Mouse (Mus musculus) neural tube, embryonic 13.5 days (tissue): Measurements from ENCODE around the gene Rab39. TPM values are rescaled to one million over a fixed set of nuclear protein-coding genes. Genes with fewer than 3 reads are reported as not detected.

ENCODE experiments used
- ATAC-seq: fragments of 200-750 bp; cut with Nextera tagmentation; 2 replicates; pipeline ENCODE4 v1.8.0; 2017; ENCODE audit warnings: low read depth, mild to moderate bottlenecking, moderate TSS enrichment, moderate library complexity
- H3K27ac ChIP-seq: fragments of 300-500 bp; sonication (generic); replicated peaks from 2 replicates; pipeline ENCODE4 v1.5.1; 2015; ENCODE audit warnings: moderate library complexity, mild to moderate bottlenecking, inconsistent platforms
- H3K27me3 ChIP-seq: fragments of 300-500 bp; sonication (generic); 2 replicates; pipeline ENCODE4 v1.6.1; 2015; ENCODE audit warnings: mild to moderate bottlenecking, inconsistent platforms
- H3K36me3 ChIP-seq: fragments of 300-500 bp; sonication (generic); 2 replicates; pipeline ENCODE4 v1.6.1; 2015; ENCODE audit warnings: mild to moderate bottlenecking, inconsistent platforms
- H3K4me1 ChIP-seq: fragments of 300-500 bp; sonication (generic); replicated peaks from 2 replicates; pipeline ENCODE4 v1.6.1; 2015; ENCODE audit warnings: inconsistent platforms
- H3K4me2 ChIP-seq: fragments of 300-500 bp; sonication (generic); 2 replicates; pipeline ENCODE4 v1.6.1; 2015; ENCODE audit warnings: inconsistent platforms, mild to moderate bottlenecking, moderate library complexity
- H3K4me3 ChIP-seq: fragments of 300-500 bp; sonication (generic); 2 replicates; pipeline ENCODE4 v1.5.1; 2015; ENCODE audit warnings: mild to moderate bottlenecking, inconsistent platforms
- H3K9ac ChIP-seq: fragments of 300-500 bp; sonication (generic); 2 replicates; pipeline ENCODE4 v1.6.1; 2015; ENCODE audit warnings: moderate library complexity, mild to moderate bottlenecking, inconsistent platforms
- H3K9me3 ChIP-seq: fragments of 300-500 bp; sonication (generic); 2 replicates; pipeline ENCODE4 v1.6.1; 2016; ENCODE audit warnings: inconsistent platforms
- WGBS: fragments of 180-500 bp; shearing (Covaris S2); methylation state at CpG from one replicate; pipeline ENCODE4 v1.1.7; 2015; 5-methylcytosine and 5-hydroxymethylcytosine counted together
- polyA plus RNA-seq: library from polyadenylated mRNA; unstranded; fragments of >200 nt; fragmentation: Nextera tagmentation; extraction: Ambion mirVana; gene quantifications from 2 replicates; pipeline ENCODE4 v1.2.1, GENCODE M21; 2015

Rab39 gene
- polyA plus RNA-seq: 4.3 and 5.1 TPM in 2 replicates

DNA sequence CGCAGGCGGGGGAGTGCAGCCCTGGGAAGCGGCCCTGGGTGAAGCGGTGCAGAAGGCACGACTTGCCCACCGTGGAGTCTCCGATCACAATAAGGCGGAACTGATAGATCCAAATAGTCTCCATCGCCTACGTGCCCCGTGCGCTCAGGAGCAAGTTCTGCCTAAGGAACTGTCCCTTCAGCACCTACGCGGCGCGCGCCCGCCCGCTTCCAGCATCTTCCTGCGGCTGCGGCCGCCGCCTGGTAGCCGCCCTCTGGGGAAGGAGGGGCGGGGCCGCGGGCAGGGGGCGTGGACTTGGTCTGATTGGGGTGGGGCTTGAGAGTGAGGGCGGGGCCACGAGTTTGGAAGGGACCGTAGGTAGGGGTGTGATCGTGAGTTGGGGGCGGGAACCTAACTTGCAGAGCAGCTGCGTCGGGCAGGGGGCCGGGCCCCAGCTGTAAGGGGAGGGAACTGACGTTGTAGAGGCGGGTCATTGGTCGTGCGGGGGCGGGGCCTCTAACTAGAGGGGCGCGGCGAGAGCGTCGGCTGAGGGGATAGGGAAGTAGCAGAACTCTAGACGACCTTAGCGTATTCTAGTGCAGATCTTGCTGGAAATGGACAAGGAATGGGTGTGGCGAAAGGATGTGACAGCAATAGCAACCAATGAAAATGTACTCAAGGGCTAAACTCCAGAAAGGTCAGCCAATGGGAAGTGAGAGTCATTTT lies at the start of gene Rab39:
TSS of gene Rab39 (minus strand) at position 241 of the 705 bp plus-strand sequence.
- ATAC-seq: peak; percentile 97
- no peaks in the 10 kb centered on the region for H3K36me3 ChIP-seq
- H3K27me3 ChIP-seq: no peaks in the 10 kb centered on the region
- H3K9ac ChIP-seq: peak within 1 kb of the TSS; percentile 71
- peak within 1 kb of the TSS; percentile 52 for H3K27ac ChIP-seq
- H3K4me3 ChIP-seq: peak within 1 kb of the TSS; percentile 73
- H3K4me2 ChIP-seq: peak within 1 kb of the TSS; percentile 66
- H3K4me1 ChIP-seq: peaks cover 14% of the 10 kb centered on the region
- WGBS: under 1% methylated on average over 43 of the region's 49 CpGs
- no peaks in the 10 kb centered on the region for H3K9me3 ChIP-seq

DNA sequence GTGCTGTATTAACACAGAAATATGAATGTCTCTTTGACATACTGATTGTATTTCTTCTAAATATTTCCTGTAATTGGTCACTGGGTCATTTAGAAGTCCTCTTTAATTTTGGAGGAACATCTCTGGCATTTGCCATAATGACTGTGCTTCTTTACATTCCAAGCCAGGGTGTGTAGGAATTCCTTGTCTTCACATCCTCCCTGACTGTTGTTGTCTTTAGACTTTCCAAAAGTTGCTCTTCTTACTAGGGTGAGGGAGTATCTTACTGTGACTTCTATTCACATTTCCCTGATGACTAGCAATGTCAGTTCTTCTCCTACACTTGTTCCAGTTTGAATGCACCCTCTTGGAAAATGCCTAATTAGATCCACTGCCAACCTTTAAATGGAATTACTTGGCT lies 48.8 kb upstream of the Rab39 start:
- no peaks in the 10 kb centered on the region for H3K9me3 ChIP-seq
- no peak overlapping the region for H3K4me2 ChIP-seq
- no peak overlapping the region for H3K9ac ChIP-seq
- H3K27ac ChIP-seq: no peak overlapping the region
- no peaks in the 10 kb centered on the region for H3K4me1 ChIP-seq
- H3K4me3 ChIP-seq: no peak overlapping the region
- peaks cover 3% of the 10 kb centered on the region; the same call in 1 of the 2 replicates for H3K27me3 ChIP-seq
- no peaks in the 10 kb centered on the region for H3K36me3 ChIP-seq
- no peak for ATAC-seq

DNA sequence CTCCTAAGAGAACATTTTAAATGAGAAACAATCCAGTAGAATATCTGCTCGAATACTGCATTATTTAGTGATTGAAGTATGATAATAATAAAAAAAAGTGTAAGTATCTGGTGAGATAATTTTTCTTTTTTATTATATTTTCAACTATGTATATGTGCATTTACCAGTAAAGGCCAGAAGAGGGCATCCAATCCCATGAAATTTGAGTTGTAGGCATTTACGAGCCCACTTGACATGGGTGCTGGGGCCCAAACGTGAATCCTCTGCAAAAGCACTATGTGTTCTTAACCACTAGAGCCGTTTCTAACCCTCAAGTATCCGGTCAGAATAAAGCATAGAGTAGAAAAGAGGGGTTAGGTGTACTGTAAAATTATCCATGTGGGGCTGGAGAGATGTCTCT lies 44.9 kb upstream of the Rab39 start:
- no peak for ATAC-seq
- no peak overlapping the region for H3K4me3 ChIP-seq
- no peak overlapping the region for H3K9ac ChIP-seq
- no peaks in the 10 kb centered on the region for H3K36me3 ChIP-seq
- H3K4me1 ChIP-seq: no peaks in the 10 kb centered on the region
- WGBS: 50% methylated on average over 5 of the region's 5 CpGs
- no peak overlapping the region for H3K4me2 ChIP-seq
- H3K27ac ChIP-seq: no peak overlapping the region
- H3K27me3 ChIP-seq: no peaks in the 10 kb centered on the region
- H3K9me3 ChIP-seq: no peaks in the 10 kb centered on the region

DNA sequence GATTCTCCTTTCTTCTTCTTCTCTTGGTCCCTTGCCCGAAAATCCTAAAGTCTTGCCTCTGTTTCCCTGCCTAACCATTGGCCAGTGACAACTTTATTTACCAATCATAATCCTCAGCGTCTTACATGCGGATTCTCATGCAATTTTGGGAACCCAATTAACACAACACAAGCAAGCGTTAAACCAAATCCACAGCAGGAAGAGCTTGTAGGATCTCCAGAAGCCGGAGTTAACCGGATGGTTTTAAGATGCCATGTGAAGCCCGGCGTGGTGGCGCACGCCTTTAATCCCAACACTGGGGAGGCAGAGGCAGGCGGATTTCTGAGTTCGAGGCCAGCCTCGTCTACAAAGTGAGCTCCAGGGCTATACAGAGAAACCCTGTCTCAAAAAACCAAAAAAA lies 44.4 kb upstream of the Rab39 start:
- Histone ChIP-seq H3K4me2 (no peak overlapping the region), H3K36me3 (no peaks in the 10 kb centered on the region), H3K9ac (no peak overlapping the region), H3K27me3 (no peaks in the 10 kb centered on the region), H3K4me1 (no peaks in the 10 kb centered on the region), H3K9me3 (no peaks in the 10 kb centered on the region), H3K4me3 (no peak overlapping the region), H3K27ac (no peak overlapping the region)
- WGBS: 89% methylated on average over 13 of the region's 13 CpGs
- no peak for ATAC-seq

DNA sequence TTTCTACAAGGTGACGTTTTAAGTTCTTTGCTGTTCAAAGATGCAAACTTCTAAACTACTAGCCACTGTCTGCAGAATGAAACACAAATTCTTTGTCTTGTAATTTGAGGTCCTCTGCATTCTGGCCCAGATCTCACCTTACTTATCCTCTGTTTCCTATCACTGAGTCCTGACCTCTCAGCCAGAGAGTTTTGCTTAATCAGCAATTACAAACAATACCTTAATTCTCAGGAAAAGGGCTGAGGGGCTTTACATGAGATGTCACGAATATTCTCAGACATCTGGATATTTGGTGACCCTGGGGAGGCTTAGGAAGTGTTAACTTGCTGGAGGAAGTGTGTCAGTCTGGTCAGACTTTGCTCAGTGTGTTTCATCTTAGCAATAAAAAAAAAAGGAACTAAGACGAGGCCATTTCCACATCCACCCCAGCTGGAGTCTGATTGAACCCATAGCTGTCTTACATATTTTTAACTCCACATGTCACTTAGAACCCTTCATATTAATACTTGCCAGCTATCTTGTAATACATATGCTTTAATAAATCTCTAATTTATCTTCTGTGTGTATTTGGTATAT lies 34.9 kb upstream of the Rab39 start:
- H3K36me3 ChIP-seq: no peaks in the 10 kb centered on the region
- H3K4me3 ChIP-seq: no peak overlapping the region
- H3K27me3 ChIP-seq: no peaks in the 10 kb centered on the region
- no peak for ATAC-seq
- WGBS: 66% methylated on average over 3 of the region's 3 CpGs
- no peak overlapping the region for H3K4me2 ChIP-seq
- H3K4me1 ChIP-seq: no peaks in the 10 kb centered on the region
- H3K9me3 ChIP-seq: no peaks in the 10 kb centered on the region
- no peak overlapping the region for H3K27ac ChIP-seq
- no peak overlapping the region for H3K9ac ChIP-seq

DNA sequence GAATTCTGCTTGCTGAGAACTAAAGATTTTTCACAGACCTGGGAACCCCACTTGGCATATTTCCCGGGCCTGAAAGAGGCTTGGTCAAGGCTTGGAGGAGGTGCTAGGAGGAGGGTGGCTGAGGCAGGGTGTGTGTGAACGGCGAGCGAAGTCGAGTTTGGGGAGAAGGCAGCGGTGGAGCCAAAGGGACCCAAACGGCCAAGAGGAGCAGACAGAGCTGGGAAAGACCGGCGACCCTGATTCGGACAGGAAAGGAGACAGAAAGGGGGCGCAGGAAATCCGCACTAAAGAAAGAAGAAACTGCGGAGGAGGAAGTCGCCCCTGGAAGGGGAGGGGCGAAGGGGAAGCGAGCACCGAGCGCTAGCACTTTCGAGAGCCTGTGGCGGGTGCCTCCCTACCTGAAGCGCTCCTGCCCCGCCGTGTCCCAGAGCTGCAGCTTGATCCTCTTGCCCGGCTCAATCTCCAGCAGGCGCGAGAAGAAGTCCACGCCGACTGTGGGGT lies 491 bp downstream of the Rab39 start:
- H3K36me3 ChIP-seq: no peaks in the 10 kb centered on the region
- H3K4me3 ChIP-seq: peak overlapping the region; percentile 73
- WGBS: under 1% methylated on average over 28 of the region's 28 CpGs
- peak; percentile 73 for ATAC-seq
- H3K4me1 ChIP-seq: peaks cover 14% of the 10 kb centered on the region
- peak overlapping the region; percentile 66 for H3K4me2 ChIP-seq
- peak overlapping the region; percentile 52 for H3K27ac ChIP-seq
- no peaks in the 10 kb centered on the region for H3K27me3 ChIP-seq
- H3K9ac ChIP-seq: peak overlapping the region; percentile 71
- no peaks in the 10 kb centered on the region for H3K9me3 ChIP-seq

DNA sequence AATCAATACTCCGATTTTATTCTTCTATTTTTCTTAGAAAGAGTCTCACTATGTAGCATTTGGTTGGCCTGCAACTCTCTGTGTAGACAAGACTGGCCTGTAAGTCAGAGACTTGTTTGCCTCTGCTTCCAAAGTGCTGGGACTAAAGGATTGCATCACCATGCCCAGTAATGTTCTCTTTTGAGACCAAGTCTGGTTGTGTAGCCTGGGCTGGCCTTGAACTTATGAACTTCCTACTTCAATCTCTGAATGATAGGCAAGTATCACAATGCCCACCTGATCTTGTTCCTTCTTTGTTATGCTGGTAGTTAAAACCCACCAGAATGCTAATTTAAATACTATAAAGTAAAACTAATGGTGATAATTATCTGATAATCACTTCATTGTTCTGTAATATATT lies 3.0 kb downstream of the Rab39 start:
- no peak overlapping the region for H3K4me2 ChIP-seq
- no peak overlapping the region for H3K4me3 ChIP-seq
- no peak for ATAC-seq
- no peaks in the 10 kb centered on the region for H3K9me3 ChIP-seq
- H3K27me3 ChIP-seq: no peaks in the 10 kb centered on the region
- no peaks in the 10 kb centered on the region for H3K36me3 ChIP-seq
- peaks cover 14% of the 10 kb centered on the region for H3K4me1 ChIP-seq
- 94% methylated on average over 1 of the region's 1 CpGs for WGBS
- no peak overlapping the region for H3K27ac ChIP-seq
- no peak overlapping the region for H3K9ac ChIP-seq

DNA sequence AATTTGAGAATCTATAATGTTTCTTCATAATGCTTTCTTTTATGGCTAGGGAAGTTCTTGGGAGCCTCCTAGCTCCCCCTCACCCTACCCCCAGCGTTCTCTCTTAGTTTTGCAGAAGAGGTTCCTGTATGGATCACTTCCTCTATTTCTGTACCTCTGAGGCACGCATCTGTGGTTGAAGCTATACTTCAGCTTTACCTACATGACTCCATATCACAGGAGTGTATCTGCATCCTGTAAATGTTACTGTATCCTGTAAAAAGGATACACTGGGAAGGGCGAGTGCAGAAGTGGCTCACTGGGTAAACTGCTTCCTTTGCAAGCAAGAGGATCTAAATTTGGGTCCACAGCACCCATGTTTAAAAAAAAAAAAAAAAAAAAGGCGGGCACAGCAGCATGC lies 5.5 kb downstream of the Rab39 start:
- no peak overlapping the region for H3K4me2 ChIP-seq
- no peaks in the 10 kb centered on the region; the same call in 1 of the 2 replicates for H3K9me3 ChIP-seq
- ATAC-seq: no peak
- H3K4me3 ChIP-seq: no peak overlapping the region
- no peak overlapping the region for H3K9ac ChIP-seq
- no peaks in the 10 kb centered on the region for H3K27me3 ChIP-seq
- no peak overlapping the region for H3K27ac ChIP-seq
- WGBS: 75% methylated on average over 4 of the region's 4 CpGs
- H3K4me1 ChIP-seq: peaks cover 6% of the 10 kb centered on the region
- no peaks in the 10 kb centered on the region for H3K36me3 ChIP-seq

DNA sequence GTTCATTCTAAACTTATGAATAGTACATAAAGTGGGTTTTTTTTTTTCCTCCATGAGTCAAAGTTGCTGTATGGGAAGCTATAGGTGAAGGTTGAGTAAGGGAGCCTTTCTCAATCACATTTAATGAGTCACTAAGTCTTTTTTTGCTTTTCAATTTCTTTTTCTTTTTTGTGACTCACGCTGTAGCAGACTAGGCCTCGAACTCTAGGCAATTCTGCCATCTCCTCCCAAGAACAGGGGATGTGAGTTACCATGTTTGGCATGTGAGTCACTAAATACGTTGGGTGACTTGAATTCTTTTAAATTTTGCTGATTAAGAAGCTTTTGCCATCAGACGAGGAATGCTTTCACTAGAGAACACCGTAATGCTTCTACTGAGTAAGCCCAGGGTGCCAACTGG lies 10.2 kb downstream of the Rab39 start:
- no peak overlapping the region for H3K4me3 ChIP-seq
- H3K9me3 ChIP-seq: no peaks in the 10 kb centered on the region; the same call in 1 of the 2 replicates
- WGBS: 90% methylated on average over 5 of the region's 5 CpGs
- no peak overlapping the region for H3K9ac ChIP-seq
- no peak for ATAC-seq
- H3K36me3 ChIP-seq: no peaks in the 10 kb centered on the region
- H3K27ac ChIP-seq: no peak overlapping the region
- H3K27me3 ChIP-seq: no peaks in the 10 kb centered on the region
- H3K4me2 ChIP-seq: no peak overlapping the region
- no peaks in the 10 kb centered on the region for H3K4me1 ChIP-seq

DNA sequence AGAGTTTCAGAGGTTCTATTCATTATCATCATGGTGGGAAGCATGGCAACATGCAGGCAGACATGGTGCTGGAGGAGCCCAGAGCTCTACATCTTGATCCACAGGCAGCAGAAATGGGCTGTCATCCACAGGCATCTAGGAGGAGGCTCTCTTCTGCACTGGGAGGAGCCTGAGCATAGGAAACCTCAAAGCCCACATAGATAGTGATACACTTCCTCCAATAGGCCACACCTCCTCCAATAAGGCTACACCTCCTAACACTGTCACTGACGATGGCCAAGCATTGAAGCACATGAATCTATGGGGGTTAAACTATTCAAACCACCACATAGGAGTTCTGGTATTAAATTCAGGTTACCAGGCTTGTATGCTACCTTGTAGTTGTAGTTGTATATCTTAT lies 12.3 kb downstream of the Rab39 start:
- Histone ChIP-seq H3K4me2 (no peak overlapping the region), H3K36me3 (no peaks in the 10 kb centered on the region), H3K4me1 (no peaks in the 10 kb centered on the region), H3K9ac (no peak overlapping the region), H3K9me3 (no peaks in the 10 kb centered on the region; the same call in 1 of the 2 replicates), H3K27me3 (no peaks in the 10 kb centered on the region), H3K4me3 (no peak overlapping the region), H3K27ac (no peak overlapping the region)
- no peak for ATAC-seq
- WGBS: 81% methylated on average over 1 of the region's 1 CpGs

DNA sequence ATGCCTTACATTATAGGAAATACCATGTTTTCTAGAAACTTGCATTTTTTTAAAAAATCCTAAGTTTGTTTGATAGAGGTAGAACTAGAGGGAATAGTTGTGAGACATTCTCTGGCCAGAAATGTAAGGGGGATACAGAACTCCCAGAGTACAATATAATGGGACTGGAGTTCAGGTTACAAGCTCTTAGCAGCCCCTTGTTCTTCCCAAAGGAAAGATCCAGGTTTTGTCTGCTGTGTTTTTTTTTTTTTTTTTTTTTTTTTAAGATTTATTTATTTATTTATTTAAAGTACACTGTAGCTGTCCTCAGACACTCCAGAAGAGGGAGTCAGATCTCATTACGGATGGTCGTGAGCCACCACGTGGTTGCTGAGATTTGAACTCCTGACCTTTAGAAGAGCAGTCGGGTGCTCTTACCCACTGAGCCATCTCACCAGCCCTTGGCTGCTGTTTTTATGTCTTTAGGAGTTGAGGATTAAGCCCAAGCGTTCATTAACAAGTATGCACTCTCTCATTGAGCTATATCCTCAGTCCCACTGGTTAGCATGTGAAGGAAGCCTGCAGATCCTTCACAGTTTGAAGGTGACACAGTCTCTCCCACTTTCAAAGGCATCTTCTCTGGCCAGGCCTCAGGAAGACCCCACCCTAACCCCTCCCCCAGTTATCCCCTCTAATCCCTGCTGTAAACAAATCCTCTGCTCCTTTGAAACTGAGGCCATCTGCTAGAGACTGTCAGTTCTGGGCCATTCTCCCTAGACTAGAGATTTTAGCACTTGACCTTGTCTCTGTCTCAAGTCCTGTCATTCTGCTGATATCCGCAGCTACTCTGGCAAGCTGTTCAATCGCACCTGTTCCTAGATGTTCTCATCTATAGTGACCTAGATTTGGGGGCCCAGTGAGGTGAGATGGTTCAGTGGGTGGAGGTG lies 14.0 kb downstream of the Rab39 start:
- WGBS: 53% methylated on average over 7 of the region's 7 CpGs
- no peaks in the 10 kb centered on the region for H3K27me3 ChIP-seq
- H3K4me1 ChIP-seq: no peaks in the 10 kb centered on the region
- no peak overlapping the region for H3K4me2 ChIP-seq
- no peaks in the 10 kb centered on the region for H3K36me3 ChIP-seq
- H3K9ac ChIP-seq: no peak overlapping the region
- H3K9me3 ChIP-seq: no peaks in the 10 kb centered on the region; the same call in 1 of the 2 replicates
- no peak overlapping the region for H3K4me3 ChIP-seq
- no peak for ATAC-seq
- no peak overlapping the region for H3K27ac ChIP-seq

DNA sequence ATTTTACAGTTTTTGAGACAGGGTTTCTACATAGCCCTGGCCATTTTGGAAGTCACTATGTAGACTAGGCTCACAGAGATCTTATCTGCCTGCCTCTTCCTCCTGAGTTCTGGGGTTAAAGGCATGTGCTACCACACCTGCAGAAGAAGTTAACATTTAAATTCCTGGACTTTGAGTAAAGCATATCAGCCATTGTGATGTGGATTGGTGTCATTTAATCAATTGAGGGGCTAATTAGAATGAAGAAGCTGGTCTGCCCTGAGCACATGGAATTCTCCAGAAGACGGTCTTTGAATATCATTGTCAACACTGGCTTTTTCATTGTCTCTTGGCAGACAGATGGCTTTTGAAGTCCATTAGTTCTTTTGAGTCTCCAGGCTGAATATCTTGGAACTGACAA lies 25.2 kb downstream of the Rab39 start:
- Histone ChIP-seq H3K36me3 (no peaks in the 10 kb centered on the region), H3K27me3 (no peaks in the 10 kb centered on the region), H3K4me3 (no peak overlapping the region), H3K9ac (no peak overlapping the region), H3K9me3 (no peaks in the 10 kb centered on the region), H3K27ac (no peak overlapping the region), H3K4me1 (no peaks in the 10 kb centered on the region), H3K4me2 (no peak overlapping the region)
- WGBS: 64% methylated on average over 1 of the region's 1 CpGs
- no peak for ATAC-seq
